Mouse (Mus musculus): ENCODE measurements around the gene Ace2. TPM values are rescaled to one million over a fixed set of nuclear protein-coding genes. Genes with fewer than 3 reads are reported as not detected.

Gene Ace2
- polyA plus RNA-seq, 1 experiment from 2014 or later = 1.1 TPM

GRCm38 (mm10) chrX:164221989-164222388 is 82.9 kb downstream of the Ace2 start:
- WGBS = 81% methylated on average over 2 of the region's 2 CpGs
- no peaks in the 10 kb centered on the region for H3K9me3 ChIP-seq (ENCODE audit: control insufficient read depth, low read length)
- H3K9ac ChIP-seq (ENCODE audit: low read depth, low read length) = no peak overlapping the region
- no peak for ATAC-seq
- H3K27me3 ChIP-seq (replicated peaks; ENCODE audit: control insufficient read depth, insufficient read depth, low read length) = no peaks in the 10 kb centered on the region
- H3K27ac ChIP-seq (ENCODE audit: low read depth, low read length) = no peak overlapping the region
- no peak overlapping the region for H3K4me3 ChIP-seq (ENCODE audit: low read length)
- H3K4me1 ChIP-seq (ENCODE audit: control insufficient read depth, insufficient read depth, low read depth, low read length) = no peaks in the 10 kb centered on the region
- H3K4me2 ChIP-seq (ENCODE audit: low read length) = no peak overlapping the region
- no peaks in the 10 kb centered on the region for H3K36me3 ChIP-seq (ENCODE audit: control insufficient read depth, insufficient read depth, low read length)

DNA sequence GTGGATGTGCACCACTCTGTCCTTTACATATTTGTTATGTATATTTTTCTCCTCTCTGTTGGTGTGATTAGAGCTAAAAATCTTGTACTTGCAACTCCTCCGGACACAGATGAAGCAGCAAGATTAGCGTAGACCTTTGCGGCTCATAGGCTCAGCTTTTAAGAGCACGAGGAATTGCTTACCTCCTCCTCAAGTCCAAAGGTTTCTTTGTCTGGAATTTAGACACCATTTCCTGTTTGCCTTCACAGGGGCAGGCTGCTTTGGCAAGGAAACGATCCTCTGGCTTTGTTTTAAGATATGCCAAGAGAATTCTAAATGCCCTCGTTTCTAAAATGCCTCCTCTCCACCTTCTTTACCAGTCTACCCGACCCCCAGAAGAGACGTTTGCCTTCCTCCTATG is 94.2 kb downstream of the Ace2 start:
- 66% methylated on average over 8 of the region's 8 CpGs for WGBS
- Histone ChIP-seq H3K4me3 (ENCODE audit: low read length) (no peak overlapping the region), H3K9me3 (ENCODE audit: control insufficient read depth, low read length) (no peaks in the 10 kb centered on the region), H3K4me1 (ENCODE audit: control insufficient read depth, insufficient read depth, low read depth, low read length) (no peaks in the 10 kb centered on the region), H3K4me2 (ENCODE audit: low read length) (no peak overlapping the region), H3K36me3 (ENCODE audit: control insufficient read depth, insufficient read depth, low read length) (no peaks in the 10 kb centered on the region), H3K9ac (ENCODE audit: low read depth, low read length) (no peak overlapping the region), H3K27me3 (replicated peaks; ENCODE audit: control insufficient read depth, insufficient read depth, low read length) (no peaks in the 10 kb centered on the region), H3K27ac (ENCODE audit: low read depth, low read length) (no peak overlapping the region)
- ATAC-seq = no peak

Other genes starting within 250 kb of the Ace2 start
- gene Ap1s2, start 230.3 kb upstream of the Ace2 start, polyA plus RNA-seq (2015; fragmentation: Nextera tagmentation; extraction: Ambion mirVana) = 131 and 138 TPM in 2 replicates
- 55.6 and 60.1 TPM in 2 replicates for gene Zrsr2, start 180.7 kb upstream of the Ace2 start, polyA plus RNA-seq (2015; fragmentation: Nextera tagmentation; extraction: Ambion mirVana)
- 0.96 and 1.2 TPM in 2 replicates for gene Car5b, start 111.3 kb upstream of the Ace2 start, polyA plus RNA-seq (2015; fragmentation: Nextera tagmentation; extraction: Ambion mirVana)
- gene Siah1b, start 62.8 kb upstream of the Ace2 start, polyA plus RNA-seq (2015; fragmentation: Nextera tagmentation; extraction: Ambion mirVana) = 16.9 and 18.1 TPM in 2 replicates
- gene Cltrn, start 50.5 kb upstream of the Ace2 start, polyA plus RNA-seq (2015; fragmentation: Nextera tagmentation; extraction: Ambion mirVana) = 0.20 and 0.29 TPM in 2 replicates
- gene Bmx, start 118.9 kb downstream of the Ace2 start, polyA plus RNA-seq (2015; fragmentation: Nextera tagmentation; extraction: Ambion mirVana) = 0.41 and 0.69 TPM in 2 replicates
- gene Pir, start 130.0 kb downstream of the Ace2 start, polyA plus RNA-seq (2015; fragmentation: Nextera tagmentation; extraction: Ambion mirVana) = 4.6 and 5.7 TPM in 2 replicates
- 0.41 and 0.43 TPM in 2 replicates for gene Vegfd, start 234.0 kb downstream of the Ace2 start, polyA plus RNA-seq (2015; fragmentation: Nextera tagmentation; extraction: Ambion mirVana)

Measured in hindbrain, embryonic 16.5 days (tissue).